Mouse (Mus musculus) cerebellum, adult 9-11 months (tissue): ENCODE measurements at regions not wholly inside any gene's neighbourhood (a gene's known extent, or its start where the extent isn't known, plus 50 kb on each side); places are given as distances from the start of the nearest gene placed in this dataset.

Experiments used
- DNase-seq: peaks from one replicate; pipeline ENCODE4 v3.0.0; 2022

GRCm38 (mm10) chr1:52302557-52302956 is 69.5 kb upstream of the Gls start:
- DNase-seq: peak; percentile 80

GRCm38 (mm10) chr1:52301266-52301665 is 68.2 kb upstream of the Gls start:
- no peak for DNase-seq

- DNase-seq: no peak
Measured at GRCm38 (mm10) chr1:52299559-52299958, 66.5 kb upstream of the Gls start.

GRCm38 (mm10) chr1:52298336-52298735 is 65.3 kb upstream of the Gls start:
- no peak for DNase-seq

GRCm38 (mm10) chr1:52296178-52296577 is 63.1 kb upstream of the Gls start:
- DNase-seq: peak; percentile 44

- DNase-seq: no peak
Measured at GRCm38 (mm10) chr1:52294521-52294920, 61.5 kb upstream of the Gls start.

GRCm38 (mm10) chr1:52293393-52294099 is 60.5 kb upstream of the Gls start:
- no peak for DNase-seq
